Mouse (Mus musculus) limb, embryonic 14.5 days (tissue): ENCODE data around the gene 4933436I01Rik. TPM values are rescaled to one million over a fixed set of nuclear protein-coding genes. Genes with fewer than 3 reads are reported as not detected.

ENCODE experiments used
- ATAC-seq: fragments of 200-750 bp; cut with Nextera tagmentation; 2 replicates; pipeline ENCODE4 v1.8.0; 2017; ENCODE audit warnings: low read depth, moderate number of reproducible peaks, moderate TSS enrichment; ENCODE audit not compliant: low FRiP score
- DNase-seq: peaks from one replicate; pipeline ENCODE4 v3.0.0-alpha.2; 2015; ENCODE audit warnings: low spot score
- H3K27ac ChIP-seq: fragments of 300-500 bp; sonication (generic); replicated peaks from 2 replicates; pipeline ENCODE4 v1.5.1; 2014; ENCODE audit warnings: low read depth, mild to moderate bottlenecking, low read length, moderate library complexity, mixed read lengths
- H3K27me3 ChIP-seq: fragments of 300-500 bp; sonication (generic); 2 replicates; pipeline ENCODE4 v1.6.1; 2014; ENCODE audit warnings: low read length, mixed read lengths; ENCODE audit not compliant: control insufficient read depth, insufficient read depth
- H3K36me3 ChIP-seq: fragments of 300-500 bp; sonication (generic); 2 replicates; pipeline ENCODE4 v1.6.1; 2014; ENCODE audit warnings: mild to moderate bottlenecking, low read length, moderate library complexity, mixed read lengths; ENCODE audit not compliant: control insufficient read depth, insufficient read depth
- H3K4me1 ChIP-seq: fragments of 300-500 bp; sonication (generic); 2 replicates; pipeline ENCODE4 v1.6.1; 2014; ENCODE audit warnings: antibody characterized with exemption, low read length, mixed read lengths; ENCODE audit not compliant: control insufficient read depth, insufficient read depth
- H3K4me2 ChIP-seq: fragments of 300-500 bp; sonication (generic); replicated peaks from 2 replicates; pipeline ENCODE4 v1.6.1; 2014; ENCODE audit warnings: low read depth, mild to moderate bottlenecking, low read length, moderate library complexity; ENCODE audit not compliant: severe bottlenecking
- H3K4me3 ChIP-seq: fragments of 300-500 bp; sonication (generic); replicated peaks from 2 replicates; pipeline ENCODE4 v1.5.1; 2014; ENCODE audit warnings: low read length
- H3K9ac ChIP-seq: fragments of 300-500 bp; sonication (generic); 2 replicates; pipeline ENCODE4 v1.6.1; 2014; ENCODE audit warnings: mild to moderate bottlenecking, low read depth, low read length, moderate library complexity; ENCODE audit not compliant: severe bottlenecking
- H3K9me3 ChIP-seq: fragments of 300-500 bp; sonication (generic); 2 replicates; pipeline ENCODE4 v1.6.1; 2016; ENCODE audit warnings: low read length; ENCODE audit not compliant: control insufficient read depth
- POLR2A ChIP-seq: fragments of 200-500 bp; IDR thresholded peaks from 2 replicates; pipeline ENCODE4 v1.8.0; 2012; ENCODE audit warnings: inconsistent platforms, mild to moderate bottlenecking, moderate library complexity, borderline replicate concordance; ENCODE audit not compliant: insufficient read depth, insufficient read length; ENCODE audit errors: extremely low read depth
- WGBS: fragments of 180-500 bp; shearing (Covaris S2); extraction: QIAGEN DNeasy Blood & Tissue Kit; methylation state at CpG from one replicate; pipeline ENCODE4 v1.1.7; 2014; 5-methylcytosine and 5-hydroxymethylcytosine counted together
- polyA plus RNA-seq, 2 experiments: library from polyadenylated mRNA; depleted of rRNA in 1 of 2; stranded (reverse) in 1 of 2; unstranded in 1 of 2; fragments of >200 nt; fragmentation: Nextera tagmentation in 1 of 2; extraction: Ambion mirVana in 1 of 2; gene quantifications; 2 replicates each; pipeline versions ENCODE4 v1.2.1 to v1.2.3; 2012 to 2014

4933436I01Rik gene
- polyA plus RNA-seq (2012; rRNA removed) (not detected in 2 replicates), polyA plus RNA-seq (2014; fragmentation: Nextera tagmentation; extraction: Ambion mirVana) (not detected in 2 replicates)

DNA sequence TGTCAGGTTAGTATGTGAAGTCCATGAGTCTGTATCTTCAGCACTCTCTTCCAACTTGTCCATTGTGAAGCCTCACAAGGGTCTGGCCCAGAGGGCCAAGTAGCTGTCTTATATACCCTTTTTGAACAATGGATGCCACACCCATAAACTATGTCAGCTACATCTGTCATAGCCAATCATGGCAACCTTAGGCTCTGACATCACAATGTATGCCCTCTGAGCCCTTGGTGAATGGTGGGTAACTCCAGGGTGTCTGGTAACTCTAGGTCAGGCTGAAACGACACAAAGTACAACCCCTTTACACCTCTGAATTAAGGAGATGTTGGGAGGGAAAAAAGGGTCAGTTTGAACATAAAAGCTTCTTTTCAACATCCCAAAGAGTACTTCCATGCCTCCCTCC lies at the start of gene 4933436I01Rik:
Gene 4933436I01Rik (minus strand): TSS at position 101 of the 400 bp plus-strand sequence.
- Histone ChIP-seq H3K4me2 (no peak within 1 kb of the TSS), H3K36me3 (no peaks in the 10 kb centered on the region), H3K4me1 (no peaks in the 10 kb centered on the region), H3K9me3 (no peaks in the 10 kb centered on the region), H3K27ac (no peak within 1 kb of the TSS), H3K9ac (no peak within 1 kb of the TSS), H3K27me3 (no peaks in the 10 kb centered on the region), H3K4me3 (no peak within 1 kb of the TSS)
- ATAC-seq, result no peak
- no peak for DNase-seq
- 57% methylated on average over 1 of the region's 1 CpGs for WGBS
- no peak for TF ChIP-seq POLR2A

DNA sequence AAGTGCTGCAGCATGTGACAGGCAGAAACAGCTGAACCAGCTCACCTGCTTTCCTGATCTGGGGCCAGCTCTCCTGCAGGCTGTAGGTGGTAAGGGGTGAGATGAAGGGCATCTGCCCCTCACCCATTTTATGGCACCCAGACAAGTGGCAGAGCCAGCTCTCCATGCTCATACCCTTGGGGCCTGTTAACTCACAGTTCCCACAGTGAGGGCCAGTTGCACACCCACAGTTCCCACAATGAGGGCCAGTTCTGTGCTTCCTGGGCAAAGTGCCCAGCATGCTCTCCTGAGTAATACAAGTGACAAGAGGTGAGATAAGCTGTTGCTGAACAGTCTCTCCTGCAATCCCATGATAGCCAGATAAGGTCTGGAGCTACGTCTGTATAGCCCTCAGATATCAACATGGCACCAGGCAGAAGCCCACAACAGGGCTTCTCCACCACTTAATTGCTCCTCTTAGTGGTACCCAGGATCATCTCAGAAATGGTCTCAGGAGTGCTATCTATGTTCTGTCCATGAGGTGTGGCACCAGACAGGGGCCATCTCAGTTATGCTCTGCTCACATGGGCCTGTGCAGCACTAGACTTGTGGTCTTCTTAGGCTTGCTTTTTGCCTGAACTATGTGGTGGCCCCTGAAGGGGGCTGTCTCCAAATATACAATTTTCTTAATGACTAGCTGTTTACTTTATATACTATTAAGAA lies 3.7 kb upstream of the 4933436I01Rik start:
- Histone ChIP-seq H3K36me3 (no peaks in the 10 kb centered on the region), H3K27me3 (no peaks in the 10 kb centered on the region), H3K4me3 (no peak overlapping the region), H3K9ac (no peak overlapping the region), H3K27ac (no peak overlapping the region), H3K4me1 (no peaks in the 10 kb centered on the region), H3K9me3 (no peaks in the 10 kb centered on the region), H3K4me2 (no peak overlapping the region)
- DNase-seq (no peak), ATAC-seq (no peak)
- no peak for TF ChIP-seq POLR2A
- WGBS, result 70% methylated on average over 1 of the region's 1 CpGs

DNA sequence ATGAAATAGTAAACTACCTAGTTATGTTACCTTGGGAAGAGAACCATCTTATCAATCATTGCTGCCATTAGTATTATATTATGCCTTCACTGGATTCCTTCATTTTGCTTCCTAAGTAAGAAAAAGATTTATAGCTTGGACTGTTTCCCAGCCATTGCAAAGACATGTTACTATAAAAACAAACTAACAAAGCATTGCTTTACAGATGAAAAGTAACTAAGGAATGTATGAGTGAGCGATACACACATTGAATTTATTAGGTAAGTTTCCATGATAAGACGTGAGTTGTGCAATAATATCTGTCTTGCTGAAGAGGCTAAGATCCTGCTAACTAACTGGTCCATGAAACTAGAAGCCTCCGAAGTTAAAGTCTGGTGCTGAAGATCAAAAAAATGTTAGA lies 37.8 kb downstream of the 4933436I01Rik start:
- no peak overlapping the region for H3K27ac ChIP-seq
- H3K9ac ChIP-seq, result no peak overlapping the region
- no peaks in the 10 kb centered on the region for H3K36me3 ChIP-seq
- DNase-seq, result no peak
- H3K9me3 ChIP-seq, result no peaks in the 10 kb centered on the region
- no peaks in the 10 kb centered on the region for H3K27me3 ChIP-seq
- 69% methylated on average over 3 of the region's 3 CpGs for WGBS
- no peak for TF ChIP-seq POLR2A
- H3K4me1 ChIP-seq, result no peaks in the 10 kb centered on the region
- no peak overlapping the region for H3K4me3 ChIP-seq
- no peak for ATAC-seq
- no peak overlapping the region for H3K4me2 ChIP-seq

Other genes starting within 250 kb of the 4933436I01Rik start
- not detected in 2 replicates for gene Gm1140, start 227.9 kb downstream of the 4933436I01Rik start, polyA plus RNA-seq (2012; rRNA removed)
- gene Gm1140, start 227.9 kb downstream of the 4933436I01Rik start, polyA plus RNA-seq (2014; fragmentation: Nextera tagmentation; extraction: Ambion mirVana), result not detected in 2 replicates
- gene Gm14692, start 225.8 kb downstream of the 4933436I01Rik start, polyA plus RNA-seq (2012; rRNA removed), result not detected in 2 replicates
- not detected in 2 replicates for gene Gm14692, start 225.8 kb downstream of the 4933436I01Rik start, polyA plus RNA-seq (2014; fragmentation: Nextera tagmentation; extraction: Ambion mirVana)